Mouse (Mus musculus): ENCODE results near the gene Uprt. TPM values are rescaled to one million over a fixed set of nuclear protein-coding genes. Genes with fewer than 3 reads are reported as not detected.

Gene Uprt
- 7.6 and 8.5 TPM in 2 replicates for total RNA-seq (2014; rRNA removed; ENCODE audit: low replicate concordance)
- 0.37 and 0.48 TPM in 2 replicates for polyA plus RNA-seq (2015; fragmentation: Nextera tagmentation; extraction: Ambion mirVana)

DNA sequence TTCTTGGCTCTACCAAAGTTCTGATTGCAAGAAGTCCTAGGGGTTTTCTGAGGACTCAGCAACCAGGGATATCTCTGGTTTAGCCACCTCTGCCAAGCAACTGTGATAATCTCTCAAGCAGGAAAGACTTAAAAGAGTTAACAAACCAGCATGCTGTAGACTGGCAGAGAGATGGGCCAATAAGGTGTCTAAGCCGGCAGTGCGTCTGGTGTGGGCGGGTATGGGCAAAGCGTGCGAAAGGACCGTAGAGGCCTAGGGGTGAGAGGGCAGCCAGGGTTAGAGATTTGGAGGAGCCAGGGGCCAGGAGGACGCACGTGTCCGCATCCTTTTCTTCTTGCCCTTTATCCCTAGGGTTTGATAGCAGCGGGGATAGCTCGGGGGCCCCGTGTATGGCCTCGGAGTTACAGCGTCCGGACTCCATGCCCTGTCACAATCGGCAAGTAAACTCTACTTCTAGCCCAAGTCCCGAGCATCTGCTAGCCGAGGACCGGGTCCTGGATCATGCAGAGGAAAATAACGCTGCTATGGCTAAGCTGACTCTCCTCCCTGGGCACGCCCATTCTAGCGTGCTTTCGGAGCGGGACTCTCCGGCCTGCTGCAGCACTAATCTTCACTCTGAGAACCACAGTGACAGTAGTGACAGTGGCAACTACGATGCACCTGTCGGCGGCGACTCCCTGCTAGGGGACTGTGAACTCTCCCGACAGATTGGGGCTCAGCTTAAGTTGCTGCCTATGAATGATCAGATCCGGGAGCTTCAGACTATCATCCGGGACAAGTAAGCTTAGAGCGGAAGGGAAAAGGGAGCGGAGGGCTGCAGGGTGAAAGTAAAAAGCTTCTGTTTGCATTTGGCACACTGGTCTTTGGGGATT lies at the start of gene Uprt:
Gene Uprt, plus strand, starts transcription at position 247 of the 872 bp plus-strand sequence.
- peak within 1 kb of the TSS; percentile 64 for H3K4me2 ChIP-seq (ENCODE audit: low read depth, low read length)
- H3K36me3 ChIP-seq (replicated peaks; ENCODE audit: control insufficient read depth, insufficient read depth, low read length): no peaks in the 10 kb centered on the region
- H3K9ac ChIP-seq (replicated peaks; ENCODE audit: low read depth, low read length): peak within 1 kb of the TSS; percentile 52
- peak within 1 kb of the TSS; percentile 69 for H3K4me3 ChIP-seq (ENCODE audit: low read depth, low read length)
- TF ChIP-seq CTCF (IDR thresholded peaks at IDR 0.05; ENCODE audit: low read depth) (no peak), EP300 (IDR thresholded peaks at IDR 0.05; ENCODE audit: low read depth) (no peak)
- no peaks in the 10 kb centered on the region for H3K9me3 ChIP-seq (replicated peaks; ENCODE audit: control insufficient read depth, low read length)
- no peaks in the 10 kb centered on the region for H3K4me1 ChIP-seq (ENCODE audit: control insufficient read depth, insufficient read depth)
- 18% methylated on average over 34 of the region's 34 CpGs for WGBS
- peak; percentile 67 for DNase-seq (ENCODE audit: low spot score)
- no peaks in the 10 kb centered on the region for H3K27me3 ChIP-seq (ENCODE audit: control insufficient read depth, insufficient read depth, low read length)
- ATAC-seq (ENCODE audit: insufficient read depth, low read depth): peak; percentile 97
- peak within 1 kb of the TSS; percentile 73 for H3K27ac ChIP-seq (ENCODE audit: low read depth)

DNA sequence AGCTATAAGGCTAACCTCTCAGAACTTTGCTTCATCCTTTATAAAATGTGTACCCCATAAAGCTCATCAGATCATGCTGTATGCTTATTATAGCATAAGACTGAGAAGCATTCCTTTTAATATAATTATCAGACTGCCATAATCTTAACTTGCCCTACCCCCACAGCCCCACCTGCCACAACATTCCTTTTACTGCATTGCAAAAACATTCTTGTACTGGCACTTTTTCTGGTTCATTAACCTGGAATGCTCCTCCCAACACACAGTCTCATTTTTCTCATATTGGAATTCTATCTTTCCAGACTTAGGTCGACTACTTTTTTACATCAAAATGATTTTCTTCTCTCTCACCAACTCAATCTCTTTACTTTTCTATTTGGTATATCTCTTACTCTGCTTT lies 49.2 kb upstream of the Uprt start:
- H3K36me3 ChIP-seq (replicated peaks; ENCODE audit: control insufficient read depth, insufficient read depth, low read length): no peaks in the 10 kb centered on the region

DNA sequence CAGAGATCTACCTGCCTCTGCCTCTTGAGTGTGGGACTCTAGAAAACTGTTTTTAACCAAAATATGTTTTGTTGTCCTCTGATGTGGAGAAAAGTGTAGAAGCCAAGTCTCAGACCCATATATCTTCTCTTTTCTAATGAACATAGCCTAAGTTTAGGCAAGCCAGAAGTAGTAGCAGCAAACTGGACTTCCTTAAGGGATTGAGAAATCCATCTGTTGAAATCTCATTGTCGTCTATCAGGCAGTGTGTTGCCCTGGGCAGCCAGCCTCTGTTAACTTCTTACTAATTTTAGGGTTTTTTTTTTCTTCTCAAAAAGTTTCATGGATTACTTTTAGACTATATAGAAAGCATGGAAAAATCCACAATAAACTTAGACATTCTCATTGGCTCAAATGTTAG lies 30.2 kb upstream of the Uprt start:
- 50% methylated on average over 1 of the region's 1 CpGs for WGBS
- no peaks in the 10 kb centered on the region for H3K4me1 ChIP-seq (ENCODE audit: control insufficient read depth, insufficient read depth)
- no peak overlapping the region for H3K27ac ChIP-seq (ENCODE audit: low read depth)
- DNase-seq (ENCODE audit: low spot score) (no peak), ATAC-seq (ENCODE audit: insufficient read depth, low read depth) (no peak)
- H3K4me2 ChIP-seq (ENCODE audit: low read depth, low read length): no peak overlapping the region
- no peaks in the 10 kb centered on the region for H3K9me3 ChIP-seq (replicated peaks; ENCODE audit: control insufficient read depth, low read length)
- no peaks in the 10 kb centered on the region for H3K27me3 ChIP-seq (ENCODE audit: control insufficient read depth, insufficient read depth, low read length)
- no peak overlapping the region for H3K4me3 ChIP-seq (ENCODE audit: low read depth, low read length)
- no peak overlapping the region for H3K9ac ChIP-seq (replicated peaks; ENCODE audit: low read depth, low read length)
- no peaks in the 10 kb centered on the region for H3K36me3 ChIP-seq (replicated peaks; ENCODE audit: control insufficient read depth, insufficient read depth, low read length)
- TF ChIP-seq CTCF (IDR thresholded peaks at IDR 0.05; ENCODE audit: low read depth) (no peak), EP300 (IDR thresholded peaks at IDR 0.05; ENCODE audit: low read depth) (no peak)

More for the DNA sequence above, 49.2 kb upstream of the Uprt start:
- no peak overlapping the region for H3K4me3 ChIP-seq (ENCODE audit: low read depth, low read length)
- ATAC-seq (ENCODE audit: insufficient read depth, low read depth) (no peak), DNase-seq (ENCODE audit: low spot score) (no peak)
- no peaks in the 10 kb centered on the region for H3K9me3 ChIP-seq (replicated peaks; ENCODE audit: control insufficient read depth, low read length)
- 29% methylated on average over 1 of the region's 1 CpGs for WGBS
- H3K27me3 ChIP-seq (ENCODE audit: control insufficient read depth, insufficient read depth, low read length): no peaks in the 10 kb centered on the region; the same call in 1 of the 2 replicates
- TF ChIP-seq EP300 (IDR thresholded peaks at IDR 0.05; ENCODE audit: low read depth): no peak
- TF ChIP-seq CTCF (IDR thresholded peaks at IDR 0.05; ENCODE audit: low read depth): no peak
- no peak overlapping the region for H3K4me2 ChIP-seq (ENCODE audit: low read depth, low read length)
- no peak overlapping the region for H3K9ac ChIP-seq (replicated peaks; ENCODE audit: low read depth, low read length)
- no peaks in the 10 kb centered on the region for H3K4me1 ChIP-seq (ENCODE audit: control insufficient read depth, insufficient read depth)
- H3K27ac ChIP-seq (ENCODE audit: low read depth): no peak overlapping the region

DNA sequence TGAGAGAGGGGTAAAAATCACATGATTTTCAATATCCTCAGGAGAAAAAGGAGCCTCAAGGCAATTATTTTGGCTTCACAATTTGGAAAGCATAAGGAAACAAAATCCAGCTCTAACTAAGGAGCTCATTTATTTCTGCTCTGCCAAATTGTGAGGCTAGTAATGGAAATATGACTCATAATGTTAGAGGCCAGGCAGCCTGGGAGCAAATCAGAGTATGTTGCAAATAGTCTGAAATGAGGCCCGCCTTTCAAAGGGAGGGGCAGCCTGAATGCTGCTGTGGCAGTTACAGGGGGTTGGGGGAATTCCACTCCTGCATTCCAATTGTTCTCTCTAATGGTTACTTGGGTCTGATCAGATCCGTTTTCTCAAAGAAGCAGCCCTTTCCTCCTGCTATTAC lies 20.9 kb upstream of the Uprt start:
- peak; percentile 18 for DNase-seq (ENCODE audit: low spot score)
- H3K4me1 ChIP-seq (ENCODE audit: control insufficient read depth, insufficient read depth): no peaks in the 10 kb centered on the region
- no peak overlapping the region for H3K9ac ChIP-seq (replicated peaks; ENCODE audit: low read depth, low read length)
- H3K4me2 ChIP-seq (ENCODE audit: low read depth, low read length): no peak overlapping the region
- TF ChIP-seq EP300 (IDR thresholded peaks at IDR 0.05; ENCODE audit: low read depth): no peak
- TF ChIP-seq CTCF (IDR thresholded peaks at IDR 0.05; ENCODE audit: low read depth): no peak
- H3K36me3 ChIP-seq (replicated peaks; ENCODE audit: control insufficient read depth, insufficient read depth, low read length): no peaks in the 10 kb centered on the region
- no peak overlapping the region for H3K4me3 ChIP-seq (ENCODE audit: low read depth, low read length)
- WGBS: 18% methylated on average over 2 of the region's 2 CpGs
- peak; percentile 62; the same call in 1 of the 2 replicates for ATAC-seq (ENCODE audit: insufficient read depth, low read depth)
- H3K27ac ChIP-seq (ENCODE audit: low read depth): no peak overlapping the region
- no peaks in the 10 kb centered on the region for H3K27me3 ChIP-seq (ENCODE audit: control insufficient read depth, insufficient read depth, low read length)
- no peaks in the 10 kb centered on the region for H3K9me3 ChIP-seq (replicated peaks; ENCODE audit: control insufficient read depth, low read length)

DNA sequence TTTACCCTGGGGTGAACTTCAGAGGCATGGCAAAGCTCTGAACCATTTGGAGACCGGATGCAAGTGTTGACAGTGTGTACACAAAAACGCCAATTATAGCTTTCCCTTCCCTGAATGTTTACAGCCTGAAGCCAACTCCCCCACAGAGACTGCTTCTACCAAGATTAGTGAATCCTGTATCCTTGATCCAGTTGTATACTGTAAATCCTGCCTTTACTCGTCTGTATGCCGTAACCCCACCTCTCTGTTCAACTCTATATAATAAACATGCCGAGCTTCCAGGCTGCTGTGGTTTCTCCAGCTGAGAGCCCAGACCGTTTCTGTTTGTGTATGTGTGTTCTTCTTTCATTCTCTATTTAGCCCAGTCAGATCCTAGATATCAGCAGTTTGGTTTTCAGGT lies 18.2 kb upstream of the Uprt start:
- H3K27me3 ChIP-seq (ENCODE audit: control insufficient read depth, insufficient read depth, low read length): no peaks in the 10 kb centered on the region
- 45% methylated on average over 6 of the region's 6 CpGs for whole genome bisulfite sequencing
- H3K4me1 ChIP-seq (ENCODE audit: control insufficient read depth, insufficient read depth): no peaks in the 10 kb centered on the region
- no peak overlapping the region for H3K4me3 ChIP-seq (ENCODE audit: low read depth, low read length)
- ATAC-seq (ENCODE audit: insufficient read depth, low read depth): no peak
- H3K27ac ChIP-seq (ENCODE audit: low read depth): no peak overlapping the region
- no peaks in the 10 kb centered on the region for H3K9me3 ChIP-seq (replicated peaks; ENCODE audit: control insufficient read depth, low read length)
- DNase-seq (ENCODE audit: low spot score): no peak
- TF ChIP-seq EP300 (IDR thresholded peaks at IDR 0.05; ENCODE audit: low read depth) (no peak), CTCF (IDR thresholded peaks at IDR 0.05; ENCODE audit: low read depth) (no peak)
- H3K4me2 ChIP-seq (ENCODE audit: low read depth, low read length): no peak overlapping the region
- no peaks in the 10 kb centered on the region for H3K36me3 ChIP-seq (replicated peaks; ENCODE audit: control insufficient read depth, insufficient read depth, low read length)
- H3K9ac ChIP-seq (replicated peaks; ENCODE audit: low read depth, low read length): no peak overlapping the region

All from heart, postnatal 0 days (tissue).